Mouse (Mus musculus): ENCODE results near the gene Zfp652. TPM values are rescaled to one million over a fixed set of nuclear protein-coding genes. Genes with fewer than 3 reads are reported as not detected.

Gene Zfp652
- polyA plus RNA-seq, 1 experiment = 40.4 TPM

GRCm38 (mm10) chr11:95824877-95825243 is 112.4 kb downstream of the Zfp652 start:
- TF ChIP-seq POLR2A (IDR thresholded peaks at IDR 0.05; ENCODE audit: borderline replicate concordance, extremely low read depth, low read depth, low read length) (no peak), CTCF (IDR thresholded peaks at IDR 0.05; ENCODE audit: insufficient read depth, low read length) (no peak)
- peak overlapping the region; percentile 83 for H3K4me3 ChIP-seq (replicated peaks; ENCODE audit: extremely low read depth, low read depth, low read length)
- peaks cover 4% of the 10 kb centered on the region; the same call in 1 of the 2 replicates for H3K4me1 ChIP-seq (ENCODE audit: control insufficient read depth, insufficient read depth, low read length)
- 3% methylated on average over 11 of the region's 11 CpGs for WGBS
- peak; percentile 58 for DNase-seq

DNA sequence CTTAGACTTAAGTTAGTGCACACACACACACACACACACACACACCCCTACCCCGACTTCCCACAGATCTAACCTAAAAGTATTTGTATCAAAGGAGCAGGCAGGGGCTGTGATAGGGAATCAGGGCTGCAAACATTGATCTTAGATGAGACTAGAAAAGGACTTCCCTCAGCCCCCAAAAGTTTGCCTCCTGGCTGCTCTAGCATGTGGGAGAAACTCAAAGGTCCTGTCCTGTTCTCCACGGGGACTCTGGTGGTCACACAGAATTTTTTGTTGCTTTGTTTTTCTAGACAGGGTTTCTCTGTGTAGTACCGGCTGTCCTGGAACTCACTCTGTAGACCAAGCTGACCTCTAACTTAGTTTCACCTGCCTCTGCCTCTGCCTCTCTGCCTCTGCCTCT is 113.2 kb downstream of the Zfp652 start:
- no peak for DNase-seq
- H3K4me3 ChIP-seq (replicated peaks; ENCODE audit: extremely low read depth, low read depth, low read length) = no peak overlapping the region
- H3K4me1 ChIP-seq (ENCODE audit: control insufficient read depth, insufficient read depth, low read length) = peaks cover 4% of the 10 kb centered on the region; the same call in 1 of the 2 replicates
- TF ChIP-seq CTCF (IDR thresholded peaks at IDR 0.05; ENCODE audit: insufficient read depth, low read length) (no peak), POLR2A (IDR thresholded peaks at IDR 0.05; ENCODE audit: borderline replicate concordance, extremely low read depth, low read depth, low read length) (no peak)
- 38% methylated on average over 3 of the region's 3 CpGs for WGBS

- H3K4me1 ChIP-seq (ENCODE audit: control insufficient read depth, insufficient read depth, low read length) = peaks cover 4% of the 10 kb centered on the region; the same call in 1 of the 2 replicates
- TF ChIP-seq CTCF (IDR thresholded peaks at IDR 0.05; ENCODE audit: insufficient read depth, low read length) = no peak
- no peak for TF ChIP-seq POLR2A (IDR thresholded peaks at IDR 0.05; ENCODE audit: borderline replicate concordance, extremely low read depth, low read depth, low read length)
- no peak overlapping the region for H3K4me3 ChIP-seq (replicated peaks; ENCODE audit: extremely low read depth, low read depth, low read length)
- 48% methylated on average over 6 of the region's 6 CpGs for WGBS
- no peak for DNase-seq
Measured at GRCm38 (mm10) chr11:95826317-95827167, 114.1 kb downstream of the Zfp652 start.

DNA sequence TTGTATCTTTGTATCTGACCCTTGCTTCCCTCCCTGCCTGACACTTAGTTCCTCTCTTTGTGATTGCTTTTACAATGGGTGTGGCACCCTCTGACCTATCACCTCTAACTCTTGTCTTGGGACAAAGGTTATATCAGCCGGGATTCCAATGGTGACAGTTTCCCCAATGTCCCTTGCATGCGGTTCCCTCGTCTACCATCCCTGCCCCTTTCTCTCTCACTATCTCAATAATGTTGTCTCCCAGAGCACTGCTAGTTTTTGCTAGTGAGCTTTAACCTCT is 114.6 kb downstream of the Zfp652 start:
- H3K4me1 ChIP-seq (ENCODE audit: control insufficient read depth, insufficient read depth, low read length) = peaks cover 4% of the 10 kb centered on the region; the same call in 1 of the 2 replicates

GRCm38 (mm10) chr11:95827464-95828085 is 115.1 kb downstream of the Zfp652 start:
- peak; percentile 71 for DNase-seq
- 7% methylated on average over 3 of the region's 3 CpGs for WGBS
- H3K4me3 ChIP-seq (replicated peaks; ENCODE audit: extremely low read depth, low read depth, low read length) = no peak overlapping the region
- peaks cover 4% of the 10 kb centered on the region; the same call in 1 of the 2 replicates for H3K4me1 ChIP-seq (ENCODE audit: control insufficient read depth, insufficient read depth, low read length)
- TF ChIP-seq CTCF (IDR thresholded peaks at IDR 0.05; ENCODE audit: insufficient read depth, low read length) (peak; percentile 60), POLR2A (IDR thresholded peaks at IDR 0.05; ENCODE audit: borderline replicate concordance, extremely low read depth, low read depth, low read length) (0 out of 2 replicates have a peak, but pooled peaks have one; percentile 1)

More for the DNA sequence above, 114.6 kb downstream of the Zfp652 start:
- DNase-seq = no peak
- no peak overlapping the region for H3K4me3 ChIP-seq (replicated peaks; ENCODE audit: extremely low read depth, low read depth, low read length)
- 17% methylated on average over 3 of the region's 3 CpGs for WGBS
- TF ChIP-seq POLR2A (IDR thresholded peaks at IDR 0.05; ENCODE audit: borderline replicate concordance, extremely low read depth, low read depth, low read length) (peak; percentile 22; the same call in 1 of the 2 replicates), CTCF (IDR thresholded peaks at IDR 0.05; ENCODE audit: insufficient read depth, low read length) (no peak)

DNA sequence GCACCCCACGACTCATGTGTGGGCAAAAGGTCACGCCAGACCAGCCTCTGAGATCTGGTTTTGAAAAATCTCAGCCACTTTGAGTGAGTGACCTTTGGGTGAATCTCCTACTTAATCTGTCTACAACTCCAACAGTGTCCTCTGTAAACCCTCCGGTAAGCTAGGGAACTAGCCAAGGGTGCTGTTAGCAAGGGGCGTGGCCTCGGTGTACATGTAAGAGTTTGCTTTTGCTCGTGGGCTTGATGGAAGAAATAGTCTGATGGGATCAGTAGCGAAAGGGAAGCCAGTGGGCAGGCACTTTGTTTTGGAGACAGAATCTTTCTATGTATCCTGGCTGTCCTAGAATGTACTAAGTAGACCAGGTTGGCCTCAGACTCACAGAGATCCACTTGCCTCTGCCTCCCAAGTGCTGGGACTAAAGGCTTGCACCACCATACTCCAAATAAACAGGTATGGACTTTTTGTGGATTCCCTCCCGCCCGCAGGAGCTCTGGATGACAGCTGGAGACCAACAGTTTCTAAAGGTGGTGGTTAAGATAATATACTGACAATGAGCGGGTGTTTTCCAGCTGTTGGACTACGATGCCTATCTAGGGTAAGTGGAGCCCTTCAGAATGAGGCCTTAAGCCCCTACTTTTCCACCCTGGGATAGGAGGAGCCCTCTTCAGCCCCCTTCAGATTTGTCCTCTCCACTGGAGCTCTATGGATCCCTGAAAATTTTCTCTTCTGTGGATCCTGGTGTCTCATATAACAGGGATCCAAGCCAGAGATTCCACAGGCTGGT is 115.9 kb downstream of the Zfp652 start:
- 58% methylated on average over 11 of the region's 11 CpGs for WGBS
- Histone ChIP-seq H3K4me1 (ENCODE audit: control insufficient read depth, insufficient read depth, low read length) (peaks cover 4% of the 10 kb centered on the region), H3K4me3 (replicated peaks; ENCODE audit: extremely low read depth, low read depth, low read length) (no peak overlapping the region)
- no peak for DNase-seq
- TF ChIP-seq CTCF (IDR thresholded peaks at IDR 0.05; ENCODE audit: insufficient read depth, low read length) = no peak
- 0 out of 2 replicates have a peak, but pooled peaks have one; percentile 7 for TF ChIP-seq POLR2A (IDR thresholded peaks at IDR 0.05; ENCODE audit: borderline replicate concordance, extremely low read depth, low read depth, low read length)

DNA sequence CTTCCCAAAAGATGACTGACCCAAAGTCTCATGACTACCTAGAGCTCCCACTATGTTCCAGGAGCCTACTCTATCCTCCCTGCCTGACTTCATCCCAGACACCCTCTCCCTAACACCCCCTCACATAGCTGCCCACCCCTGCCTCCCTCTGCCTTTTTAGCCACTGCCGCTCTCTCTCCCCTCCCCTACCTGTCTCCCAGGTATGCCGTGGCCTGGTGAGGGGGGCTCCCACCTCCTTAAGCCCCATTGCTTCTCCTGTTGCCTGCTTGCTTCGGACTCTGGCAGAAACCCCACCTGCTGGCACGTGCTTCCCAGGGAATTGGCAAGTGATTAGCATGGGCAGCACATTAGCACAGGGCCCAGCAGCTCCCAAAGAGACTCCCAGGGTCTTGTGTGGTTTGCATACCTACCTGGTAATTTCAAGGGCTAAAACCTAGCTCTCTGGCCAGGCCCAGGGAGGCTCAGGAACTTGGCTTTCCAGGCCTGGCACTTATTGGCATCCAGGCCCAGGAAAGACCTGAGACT is 117.1 kb downstream of the Zfp652 start:
- WGBS = 66% methylated on average over 4 of the region's 4 CpGs
- DNase-seq = no peak
- TF ChIP-seq POLR2A (IDR thresholded peaks at IDR 0.05; ENCODE audit: borderline replicate concordance, extremely low read depth, low read depth, low read length) = no peak
- TF ChIP-seq CTCF (IDR thresholded peaks at IDR 0.05; ENCODE audit: insufficient read depth, low read length) = no peak
- Histone ChIP-seq H3K4me3 (replicated peaks; ENCODE audit: extremely low read depth, low read depth, low read length) (no peak overlapping the region), H3K4me1 (ENCODE audit: control insufficient read depth, insufficient read depth, low read length) (peaks cover 16% of the 10 kb centered on the region)

- WGBS = 36% methylated on average over 80 of the region's 80 CpGs
Measured at GRCm38 (mm10) chr11:95830411-95831275, 118.2 kb downstream of the Zfp652 start.

More at GRCm38 (mm10) chr11:95830411-95831275, 118.2 kb downstream of the Zfp652 start:
- Histone ChIP-seq H3K4me1 (ENCODE audit: control insufficient read depth, insufficient read depth, low read length) (peaks cover 21% of the 10 kb centered on the region), H3K4me3 (replicated peaks; ENCODE audit: extremely low read depth, low read depth, low read length) (no peak overlapping the region)
- TF ChIP-seq POLR2A (IDR thresholded peaks at IDR 0.05; ENCODE audit: borderline replicate concordance, extremely low read depth, low read depth, low read length) (peak; percentile 2; the same call in 1 of the 2 replicates), CTCF (IDR thresholded peaks at IDR 0.05; ENCODE audit: insufficient read depth, low read length) (no peak)
- no peak for DNase-seq

Measured in lung, adult 2 months (tissue).